Mouse (Mus musculus) forebrain, embryonic 14.5 days (tissue): ENCODE results near the gene Sult5a1. TPM values are rescaled to one million over a fixed set of nuclear protein-coding genes. Genes with fewer than 3 reads are reported as not detected.

Experiments used
- ATAC-seq: fragments of 200-750 bp; cut with Nextera tagmentation; 2 replicates; pipeline ENCODE4 v1.8.0; 2017; ENCODE audit warnings: mild to moderate bottlenecking, moderate library complexity
- DNase-seq: peaks from one replicate; pipeline ENCODE4 v3.0.0-alpha.2; 2015; ENCODE audit warnings: low spot score
- H3K27ac ChIP-seq: fragments of 300-500 bp; sonication (generic); 2 replicates; pipeline ENCODE4 v1.5.1; 2014; ENCODE audit warnings: low read depth, mild to moderate bottlenecking, control low read depth, low read length, moderate library complexity
- H3K27me3 ChIP-seq: fragments of 300-500 bp; sonication (generic); replicated peaks from 2 replicates; pipeline ENCODE4 v1.6.1; 2014; ENCODE audit warnings: low read length, control low read depth, mixed read lengths; ENCODE audit not compliant: control insufficient read depth, insufficient read depth
- H3K36me3 ChIP-seq: fragments of 300-500 bp; sonication (generic); 2 replicates; pipeline ENCODE4 v1.6.1; 2014; ENCODE audit warnings: low read length, control low read depth; ENCODE audit not compliant: control insufficient read depth, insufficient read depth
- H3K4me1 ChIP-seq: fragments of 300-500 bp; sonication (generic); 2 replicates; pipeline ENCODE4 v1.6.1; 2014; ENCODE audit warnings: antibody characterized with exemption, low read length, control low read depth; ENCODE audit not compliant: control insufficient read depth, insufficient read depth
- H3K4me2 ChIP-seq: fragments of 300-500 bp; sonication (generic); 2 replicates; pipeline ENCODE4 v1.6.1; 2014; ENCODE audit warnings: mild to moderate bottlenecking, control low read depth, low read length
- H3K4me3 ChIP-seq: fragments of 300-500 bp; sonication (generic); 2 replicates; pipeline ENCODE4 v1.5.1; 2014; ENCODE audit warnings: low read depth, low read length, control low read depth
- H3K9ac ChIP-seq: fragments of 300-500 bp; sonication (generic); 2 replicates; pipeline ENCODE4 v1.6.1; 2014; ENCODE audit warnings: mild to moderate bottlenecking, low read length, control low read depth, moderate library complexity
- H3K9me3 ChIP-seq: fragments of 300-500 bp; sonication (generic); replicated peaks from 2 replicates; pipeline ENCODE4 v1.6.1; 2016; ENCODE audit warnings: low read length, control low read depth, mixed read lengths; ENCODE audit not compliant: control insufficient read depth
- WGBS: fragments of 180-500 bp; shearing (Covaris S2); extraction: QIAGEN DNeasy Blood & Tissue Kit; methylation state at CpG from one replicate; pipeline ENCODE4 v1.1.7; 2014; 5-methylcytosine and 5-hydroxymethylcytosine counted together
- microRNA-seq: library from miRNA; unstranded; fragments of <30 nt; microRNA quantifications from one replicate; pipeline ENCODE4, GENCODE M21; 2016
- polyA plus RNA-seq: library from polyadenylated mRNA; unstranded; fragments of >200 nt; fragmentation: Nextera tagmentation; extraction: Ambion mirVana; gene quantifications from 2 replicates; pipeline ENCODE4 v1.2.1, GENCODE M21; 2014

The Sult5a1 gene
- polyA plus RNA-seq, 1 experiment from 2014 or later = 0.33 TPM

DNA sequence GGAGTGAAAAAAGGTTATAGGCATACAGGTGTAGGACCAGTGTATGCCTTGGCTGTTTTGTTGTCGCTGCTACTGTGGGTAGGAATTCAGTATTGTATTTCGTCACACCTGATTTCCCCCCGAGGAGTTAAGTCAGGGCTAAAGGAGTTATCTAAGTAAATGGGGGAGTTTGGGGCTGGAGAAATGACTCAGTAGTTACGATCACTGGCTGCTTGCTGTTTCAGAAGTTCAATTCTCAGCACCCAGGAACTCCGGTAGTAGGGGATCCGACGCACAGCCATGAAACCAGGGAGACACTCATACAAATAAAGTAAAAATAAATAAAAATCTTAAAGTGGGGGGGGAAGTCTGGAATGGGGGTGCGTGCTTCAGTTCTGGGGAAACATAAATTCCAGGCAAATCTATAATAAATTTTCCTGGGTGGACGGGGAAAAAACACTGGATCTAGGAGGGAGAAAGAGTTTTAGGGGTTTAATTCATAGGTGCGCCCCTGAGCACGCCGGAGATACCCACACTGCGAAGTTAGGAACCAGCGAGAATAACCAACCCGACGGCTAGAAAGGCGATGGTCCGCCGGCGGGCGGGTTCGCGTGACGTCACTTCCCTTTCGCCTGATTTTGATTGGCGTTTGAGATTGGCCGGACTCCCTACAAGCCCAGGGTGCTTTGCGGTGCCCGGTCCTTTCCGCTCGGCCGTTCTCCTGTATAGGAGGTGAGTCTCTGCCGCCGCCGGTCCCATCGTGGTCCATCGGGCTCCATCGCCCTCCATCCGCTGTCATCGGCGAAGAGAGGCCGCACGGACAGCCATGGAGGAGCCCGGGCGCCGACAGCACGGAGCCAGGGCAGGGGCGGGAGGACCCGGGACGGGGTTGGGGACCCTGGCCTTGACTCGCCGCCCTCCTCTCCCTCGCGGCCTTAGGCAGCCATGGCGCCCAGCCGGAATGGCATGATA is 56.1 kb downstream of the Sult5a1 start, which contains the start of gene Rpl13:
TSS of gene Rpl13 (plus strand) at position 616 of the 951 bp plus-strand sequence.
- ATAC-seq = peak; percentile 97
- peak within 1 kb of the TSS; percentile 93 for H3K27ac ChIP-seq

DNA sequence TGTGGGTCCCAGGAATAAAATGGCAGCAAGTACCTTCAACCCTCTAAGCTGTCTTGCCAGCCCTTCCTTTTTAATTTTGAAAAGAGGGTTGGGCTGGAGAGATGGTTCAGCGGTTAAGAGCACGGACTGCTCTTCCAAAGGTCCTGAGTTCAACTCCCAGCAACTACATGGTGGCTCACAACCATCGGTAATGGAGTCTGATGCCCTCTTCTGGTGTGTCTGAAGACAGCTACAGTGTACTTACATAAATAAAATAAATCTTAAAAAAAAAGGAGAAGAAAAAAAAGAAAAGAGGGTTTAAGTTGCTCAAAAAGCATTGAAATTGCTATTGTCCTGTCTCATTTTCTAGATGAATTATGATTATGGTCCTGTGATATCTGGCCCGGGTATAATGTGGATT is 56.9 kb downstream of the Sult5a1 start:
- Histone ChIP-seq H3K9me3 (no peaks in the 10 kb centered on the region), H3K9ac (no peak overlapping the region), H3K4me3 (no peak overlapping the region), H3K36me3 (peaks cover 44% of the 10 kb centered on the region), H3K27me3 (no peaks in the 10 kb centered on the region), H3K27ac (no peak overlapping the region), H3K4me1 (peaks cover 6% of the 10 kb centered on the region), H3K4me2 (no peak overlapping the region; the same call in 1 of the 2 replicates)
- 85% methylated on average over 4 of the region's 4 CpGs for WGBS
- no peak for DNase-seq
- ATAC-seq = no peak

More for the DNA sequence above, 56.1 kb downstream of the Sult5a1 start, which contains the start of gene Rpl13:
- peaks cover 44% of the 10 kb centered on the region for H3K36me3 ChIP-seq
- peak within 1 kb of the TSS; percentile 96 for H3K9ac ChIP-seq
- peak within 1 kb of the TSS; percentile 86 for H3K4me3 ChIP-seq
- H3K27me3 ChIP-seq = no peaks in the 10 kb centered on the region
- H3K4me2 ChIP-seq = peak within 1 kb of the TSS; percentile 86
- peaks cover 6% of the 10 kb centered on the region for H3K4me1 ChIP-seq
- peak; percentile 98 for DNase-seq
- H3K9me3 ChIP-seq = no peaks in the 10 kb centered on the region
- 1% methylated on average over 55 of the region's 56 CpGs for WGBS

DNA sequence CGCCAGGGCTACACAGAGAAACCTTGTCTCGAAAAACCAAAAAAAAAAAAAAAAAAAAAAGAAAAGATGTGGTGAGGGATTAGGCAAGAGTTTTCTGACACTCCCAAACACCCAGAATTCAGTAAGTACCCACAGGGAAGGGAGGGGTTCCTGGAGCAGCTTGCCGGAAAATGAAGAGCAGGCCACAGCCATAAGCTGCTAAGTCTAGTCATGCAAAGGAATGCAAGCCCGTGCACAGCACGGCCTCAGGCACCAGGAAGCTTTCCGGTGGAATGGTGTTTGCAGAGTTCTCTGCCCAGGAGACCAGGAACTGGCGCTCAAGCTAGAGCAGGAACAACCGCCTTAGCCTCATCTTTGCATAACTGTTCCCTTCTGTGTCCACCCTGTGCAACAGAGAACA is 57.8 kb downstream of the Sult5a1 start:
- Histone ChIP-seq H3K4me2 (no peak overlapping the region), H3K9me3 (no peaks in the 10 kb centered on the region), H3K36me3 (peaks cover 41% of the 10 kb centered on the region), H3K4me1 (peaks cover 6% of the 10 kb centered on the region), H3K4me3 (no peak overlapping the region), H3K27ac (no peak overlapping the region), H3K9ac (no peak overlapping the region; the same call in 1 of the 2 replicates), H3K27me3 (no peaks in the 10 kb centered on the region)
- DNase-seq (no peak), ATAC-seq (no peak)
- 63% methylated on average over 8 of the region's 8 CpGs for WGBS

DNA sequence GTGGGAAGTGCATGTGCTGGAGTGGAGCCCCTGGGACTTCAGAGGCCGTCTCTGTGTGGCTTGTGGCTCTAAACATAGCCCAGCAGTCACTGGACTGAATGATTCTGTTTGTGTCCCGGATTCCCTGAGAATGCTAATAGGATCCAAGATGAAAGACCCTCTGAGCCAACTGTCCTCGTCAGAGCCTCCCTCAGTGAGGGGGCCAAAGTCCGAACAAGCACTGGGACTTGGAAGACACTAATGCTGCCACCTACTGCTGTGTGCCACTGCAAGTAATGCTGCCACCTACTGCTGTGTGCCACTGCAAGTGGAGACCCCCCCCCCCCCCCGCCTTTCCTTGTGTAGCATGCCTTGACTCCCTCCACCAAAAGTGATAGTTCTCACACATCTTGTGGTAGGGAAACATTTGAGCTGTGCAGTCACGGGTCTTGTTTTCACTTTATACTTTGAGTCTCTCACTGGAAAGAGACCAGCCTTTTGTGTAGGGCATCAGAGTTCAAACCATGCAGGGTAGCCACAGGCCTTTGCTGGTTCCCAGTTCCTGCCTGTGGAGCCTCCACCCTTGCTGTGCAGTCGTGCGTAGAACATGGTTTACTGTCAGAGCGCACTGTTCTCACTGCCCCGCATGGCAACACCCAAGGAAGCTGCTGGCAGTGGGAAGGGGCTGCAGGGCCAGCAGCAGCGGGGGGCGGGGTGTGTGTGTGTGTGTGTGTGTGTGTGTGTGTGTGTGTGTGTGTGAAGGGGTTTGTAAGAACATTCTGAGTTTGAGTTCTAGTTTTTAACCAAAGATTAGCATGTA is 60.1 kb downstream of the Sult5a1 start:
- Histone ChIP-seq H3K4me1 (no peaks in the 10 kb centered on the region), H3K27ac (no peak overlapping the region), H3K9ac (no peak overlapping the region), H3K4me3 (no peak overlapping the region), H3K4me2 (no peak overlapping the region), H3K27me3 (no peaks in the 10 kb centered on the region), H3K9me3 (no peaks in the 10 kb centered on the region), H3K36me3 (peaks cover 41% of the 10 kb centered on the region)
- WGBS = 79% methylated on average over 12 of the region's 12 CpGs
- no peak for DNase-seq
- ATAC-seq = no peak

DNA sequence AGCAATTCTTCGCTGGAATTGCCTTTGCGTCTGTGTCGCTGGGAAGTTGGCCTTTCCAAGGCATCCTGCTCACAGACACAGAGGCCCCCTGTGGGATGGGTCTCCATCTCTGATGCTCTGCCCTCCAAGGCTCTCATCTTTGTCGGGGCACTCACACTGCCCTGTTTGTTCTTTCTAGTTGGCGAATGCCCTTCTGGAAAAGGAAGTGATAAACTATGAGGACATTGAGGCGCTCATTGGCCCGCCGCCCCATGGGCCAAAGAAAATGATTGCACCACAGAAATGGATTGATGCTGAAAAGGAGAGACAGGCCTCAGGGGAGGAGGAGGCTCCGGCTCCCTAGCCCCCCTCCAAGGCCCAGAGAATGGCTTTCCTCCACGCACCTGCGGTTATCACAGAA is 60.9 kb downstream of the Sult5a1 start:
- Histone ChIP-seq H3K9me3 (no peaks in the 10 kb centered on the region), H3K4me3 (no peak overlapping the region), H3K27ac (no peak overlapping the region), H3K4me1 (no peaks in the 10 kb centered on the region), H3K9ac (no peak overlapping the region; the same call in 1 of the 2 replicates), H3K27me3 (no peaks in the 10 kb centered on the region), H3K4me2 (no peak overlapping the region), H3K36me3 (peaks cover 47% of the 10 kb centered on the region)
- DNase-seq = no peak
- WGBS = 94% methylated on average over 11 of the region's 11 CpGs
- ATAC-seq = no peak

Small RNA genes within 50 kb of the gene (microRNA-seq; reads per million reads assigned to microRNA genes)
- not detected for gene Mir7079
- 1.2 reads per million for gene Mir7080

Other genes with a start within 250 kb of the Sult5a1 start
- 32.1 and 34.9 TPM in 2 replicates for gene Ankrd11, start 116.0 kb downstream of the Sult5a1 start, polyA plus RNA-seq
- 34.2 and 38.2 TPM in 2 replicates for gene Spg7, start 95.4 kb downstream of the Sult5a1 start, polyA plus RNA-seq
- gene Rpl13, start 56.0 kb downstream of the Sult5a1 start, polyA plus RNA-seq = 1,075 and 1,254 TPM in 2 replicates
- 1.0 and 2.7 TPM in 2 replicates for gene Cpne7, start 40.9 kb downstream of the Sult5a1 start, polyA plus RNA-seq
- not detected in 2 replicates for gene Dpep1, start 27.9 kb upstream of the Sult5a1 start, polyA plus RNA-seq
- 180 and 200 TPM in 2 replicates for gene Chmp1a, start 54.4 kb upstream of the Sult5a1 start, polyA plus RNA-seq
- gene Spata33, start 54.5 kb upstream of the Sult5a1 start, polyA plus RNA-seq = 5.8 and 6.5 TPM in 2 replicates
- gene Cdk10, start 66.5 kb upstream of the Sult5a1 start, polyA plus RNA-seq = 41.1 and 43.1 TPM in 2 replicates
- 2.4 and 4.1 TPM in 2 replicates for gene Spata2l, start 77.9 kb upstream of the Sult5a1 start, polyA plus RNA-seq
- 14.7 and 18.5 TPM in 2 replicates for gene Zfp276, start 95.9 kb upstream of the Sult5a1 start, polyA plus RNA-seq
- 31.9 and 41.5 TPM in 2 replicates for gene Vps9d1, start 96.0 kb upstream of the Sult5a1 start, polyA plus RNA-seq
- 13.7 and 14.0 TPM in 2 replicates for gene Fanca, start 160.3 kb upstream of the Sult5a1 start, polyA plus RNA-seq
- 13.7 and 20.2 TPM in 2 replicates for gene Spire2, start 174.4 kb upstream of the Sult5a1 start, polyA plus RNA-seq
- 181 and 203 TPM in 2 replicates for gene Tcf25, start 215.4 kb upstream of the Sult5a1 start, polyA plus RNA-seq
- 0.11 TPM in 1 of 2 replicates, not detected in the other for gene Mc1r, start 248.8 kb upstream of the Sult5a1 start, polyA plus RNA-seq